Mouse (Mus musculus) lung, adult 2 months (tissue): ENCODE measurements around the gene Car5a. TPM values are rescaled to one million over a fixed set of nuclear protein-coding genes. Genes with fewer than 3 reads are reported as not detected.

ENCODE experiments used
- DNase-seq: peaks from one replicate; pipeline ENCODE4 v3.0.0; 2022
- H3K4me1 ChIP-seq: fragments of 200-500 bp; 2 replicates; pipeline ENCODE4 v1.6.1; 2011; ENCODE audit warnings: low read length; ENCODE audit not compliant: control insufficient read depth, insufficient read depth
- H3K4me3 ChIP-seq: fragments of 200-500 bp; replicated peaks from 2 replicates; pipeline ENCODE3; 2011; ENCODE audit warnings: low read depth, mild to moderate bottlenecking, control low read depth, low read length; ENCODE audit errors: extremely low read depth
- CTCF ChIP-seq: fragments of 200-500 bp; IDR thresholded peaks from 2 replicates; pipeline ENCODE4 v1.5.1; 2011; ENCODE audit warnings: mild to moderate bottlenecking, low read length, control low read depth; ENCODE audit not compliant: insufficient read depth
- POLR2A ChIP-seq: fragments of 200-500 bp; IDR thresholded peaks from 2 replicates; pipeline ENCODE4 v1.6.1; 2011; ENCODE audit warnings: low read depth, mild to moderate bottlenecking, control low read depth, low read length, borderline replicate concordance; ENCODE audit errors: extremely low read depth
- WGBS: fragments of 180-500 bp; shearing (Covaris S2); methylation state at CpG from one replicate; pipeline ENCODE4 v1.1.7; 2018; 5-methylcytosine and 5-hydroxymethylcytosine counted together
- polyA plus RNA-seq: library from polyadenylated mRNA; depleted of rRNA; stranded (reverse); fragments of >200 nt; gene quantifications from 2 replicates; pipeline ENCODE4 v1.2.3, GENCODE M21; 2012

The Car5a gene
- polyA plus RNA-seq, 1 experiment, result 0.18 TPM

DNA sequence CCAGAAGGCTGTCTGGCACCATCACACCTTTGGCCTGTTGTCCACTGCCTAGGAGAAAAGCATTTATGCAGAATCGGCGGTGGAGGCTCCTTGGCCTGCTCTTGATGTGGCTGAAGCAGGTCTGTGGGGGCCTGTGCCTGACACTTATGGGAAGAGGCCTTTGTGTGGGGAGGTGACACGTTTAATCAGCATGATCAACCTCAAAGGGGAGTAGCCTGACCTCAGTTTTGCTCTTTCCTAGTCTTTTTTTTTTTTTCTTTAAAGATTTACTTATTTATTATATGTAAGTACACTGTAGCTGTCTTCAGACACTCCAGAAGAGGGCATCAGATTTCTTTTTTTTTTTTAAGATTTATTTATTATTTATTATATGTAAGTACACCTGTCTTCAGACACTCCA is 18.2 kb upstream of the Car5a start:
- Histone ChIP-seq H3K4me1 (peaks cover 11% of the 10 kb centered on the region), H3K4me3 (no peak overlapping the region)
- WGBS, result 51% methylated on average over 3 of the region's 3 CpGs
- no peak for TF ChIP-seq POLR2A
- TF ChIP-seq CTCF, result no peak
- no peak for DNase-seq

DNA sequence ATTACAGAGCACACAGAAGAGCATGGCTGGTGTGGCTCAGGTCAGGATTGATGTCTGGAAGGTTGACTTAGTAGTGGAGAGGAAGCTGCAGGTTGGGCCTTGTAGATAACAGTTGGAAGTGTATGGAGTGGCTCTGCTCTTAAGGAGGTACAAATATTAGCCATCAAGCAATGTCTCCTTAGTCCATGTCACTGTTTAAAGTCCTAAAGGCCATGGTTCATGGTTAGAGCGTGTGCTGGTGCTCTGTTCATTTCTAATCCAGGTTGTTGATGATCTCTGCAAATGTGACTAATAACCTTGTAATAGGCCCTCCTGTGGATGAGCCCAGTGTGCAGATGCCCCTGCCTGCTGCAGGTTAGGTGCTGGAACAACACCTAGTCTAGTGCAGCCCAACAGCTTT is 13.7 kb upstream of the Car5a start:
- WGBS, result 93% methylated on average over 1 of the region's 1 CpGs
- peaks cover 2% of the 10 kb centered on the region; the same call in 1 of the 2 replicates for H3K4me1 ChIP-seq
- DNase-seq, result no peak
- no peak overlapping the region for H3K4me3 ChIP-seq
- TF ChIP-seq CTCF (no peak), POLR2A (no peak)

DNA sequence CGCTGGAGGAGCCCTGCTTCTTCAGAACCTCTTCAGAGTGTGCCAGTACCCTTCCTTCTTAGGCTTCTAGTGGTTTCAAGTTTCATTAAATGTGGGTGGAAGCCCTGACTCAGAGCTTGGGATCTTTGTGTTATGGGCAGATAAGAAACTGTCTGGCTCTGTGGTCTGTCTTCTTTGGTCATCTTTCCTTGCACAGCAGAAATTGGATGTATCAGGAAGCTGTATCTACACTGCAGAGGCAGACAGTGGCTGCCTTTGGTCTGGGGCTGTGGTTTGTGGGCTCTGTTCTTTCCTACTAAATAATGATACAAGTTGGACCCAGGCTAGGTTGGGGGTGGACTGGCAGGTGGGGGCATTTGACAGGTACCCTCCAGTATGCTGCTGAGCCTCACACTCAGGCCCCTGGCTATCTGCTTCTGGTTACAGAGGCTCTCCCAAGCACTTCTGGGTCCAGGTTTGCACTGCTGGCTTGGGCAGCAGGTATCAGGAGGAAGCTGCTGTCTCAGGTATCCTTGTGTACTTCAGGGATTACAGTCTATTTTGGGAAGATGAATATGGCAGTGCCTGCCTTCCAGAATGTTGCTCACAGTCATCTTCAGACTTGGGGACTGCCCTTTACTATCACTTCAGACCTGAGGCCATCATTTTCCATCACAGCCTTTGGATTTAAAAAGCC is 11.3 kb upstream of the Car5a start:
- H3K4me1 ChIP-seq, result peaks cover 2% of the 10 kb centered on the region; the same call in 1 of the 2 replicates
- WGBS, result 42% methylated on average over 1 of the region's 1 CpGs

DNA sequence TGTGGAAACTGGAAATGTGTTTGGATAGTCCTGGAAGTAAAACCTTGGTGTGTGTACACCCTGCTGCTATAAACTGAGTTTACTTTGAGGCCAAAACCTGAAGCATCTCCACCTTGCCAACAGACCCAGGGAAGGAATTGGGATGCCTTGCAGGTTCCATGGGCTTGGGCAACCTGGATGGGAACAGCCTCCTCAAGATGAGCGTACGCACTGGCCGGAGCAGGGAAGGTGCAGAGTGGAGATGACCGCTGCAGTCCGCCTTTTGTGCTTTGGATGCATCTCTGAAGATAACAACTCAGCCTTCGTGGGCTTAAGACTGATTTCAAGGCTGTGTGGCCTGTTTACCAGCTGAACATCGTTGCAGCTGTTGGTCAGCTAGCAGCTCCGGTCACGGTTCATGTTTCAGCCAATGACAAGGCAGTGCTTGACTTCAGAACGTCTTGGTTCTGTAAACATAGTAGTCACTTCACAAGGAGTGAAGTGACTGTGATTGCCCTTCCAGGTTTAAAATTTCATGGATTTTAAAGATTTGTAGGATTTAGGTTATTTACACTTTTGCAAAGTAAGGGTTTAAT is 10.4 kb upstream of the Car5a start:
- TF ChIP-seq CTCF, result no peak
- no peak for TF ChIP-seq POLR2A
- no peak for DNase-seq
- Histone ChIP-seq H3K4me3 (no peak overlapping the region), H3K4me1 (peaks cover 2% of the 10 kb centered on the region; the same call in 1 of the 2 replicates)
- 56% methylated on average over 10 of the region's 10 CpGs for WGBS

More for the DNA sequence above, 11.3 kb upstream of the Car5a start:
- no peak for DNase-seq
- H3K4me3 ChIP-seq, result no peak overlapping the region
- TF ChIP-seq CTCF (no peak), POLR2A (no peak)

DNA sequence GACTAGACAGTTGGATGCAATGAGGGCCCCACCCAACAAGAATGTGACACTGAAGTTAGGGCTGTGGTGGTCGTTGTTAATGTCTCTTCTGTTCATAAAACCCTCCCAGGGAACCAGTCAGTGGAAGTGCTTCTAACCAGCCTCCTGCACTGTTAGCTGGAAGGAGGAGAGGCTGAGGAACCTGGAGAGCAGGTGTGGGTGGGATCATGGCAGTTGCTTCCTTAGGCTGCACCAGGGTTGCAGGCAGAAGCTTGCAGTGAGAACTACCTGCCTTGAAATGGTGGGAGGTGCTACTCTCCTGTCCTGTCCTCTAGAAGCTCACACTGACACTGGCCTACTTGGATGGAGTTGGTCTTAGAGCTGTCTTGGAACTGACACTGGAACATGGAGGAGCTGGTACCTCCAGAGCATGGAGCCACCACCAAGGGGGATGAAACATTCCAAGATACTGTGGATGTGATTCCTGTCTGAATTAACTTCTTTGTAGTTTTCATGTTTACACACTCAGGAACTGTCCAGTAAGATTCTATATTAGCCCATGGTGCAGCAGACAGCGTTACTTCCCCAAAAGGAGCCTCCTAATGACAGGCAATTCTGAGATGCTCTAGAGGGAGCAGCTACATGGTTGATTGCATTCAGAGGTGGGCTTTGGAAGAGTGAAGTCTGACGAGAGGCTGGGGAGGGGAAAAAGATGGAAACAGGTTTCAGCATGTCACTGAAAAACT is 9.3 kb upstream of the Car5a start:
- H3K4me1 ChIP-seq, result peaks cover 7% of the 10 kb centered on the region; the same call in 1 of the 2 replicates
- no peak for DNase-seq
- H3K4me3 ChIP-seq, result no peak overlapping the region
- TF ChIP-seq POLR2A (no peak), CTCF (no peak)
- 57% methylated on average over 3 of the region's 3 CpGs for WGBS

DNA sequence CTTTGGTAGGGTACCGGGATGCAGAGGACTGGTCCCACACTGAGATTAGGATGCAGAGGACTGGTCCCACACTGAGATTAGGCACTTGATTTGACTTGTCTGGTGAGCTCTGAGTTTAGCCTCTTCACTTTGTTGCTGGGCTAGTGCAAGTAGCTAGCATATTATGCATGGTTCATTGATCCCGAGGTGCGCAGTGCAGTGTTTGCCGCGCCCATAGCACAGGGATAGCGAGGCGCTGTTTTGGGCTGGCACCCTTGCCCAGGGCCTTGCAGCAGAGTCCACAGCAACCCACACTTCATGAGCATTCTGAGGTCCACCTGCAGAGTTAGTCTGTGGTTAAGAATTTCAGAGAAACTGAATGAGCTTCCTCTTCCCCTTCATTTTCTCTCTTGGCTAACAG is 8.1 kb upstream of the Car5a start:
- TF ChIP-seq POLR2A, result no peak
- no peak for TF ChIP-seq CTCF
- 92% methylated on average over 7 of the region's 7 CpGs for WGBS
- no peak for DNase-seq
- H3K4me1 ChIP-seq, result peaks cover 6% of the 10 kb centered on the region; the same call in 1 of the 2 replicates
- H3K4me3 ChIP-seq, result no peak overlapping the region

DNA sequence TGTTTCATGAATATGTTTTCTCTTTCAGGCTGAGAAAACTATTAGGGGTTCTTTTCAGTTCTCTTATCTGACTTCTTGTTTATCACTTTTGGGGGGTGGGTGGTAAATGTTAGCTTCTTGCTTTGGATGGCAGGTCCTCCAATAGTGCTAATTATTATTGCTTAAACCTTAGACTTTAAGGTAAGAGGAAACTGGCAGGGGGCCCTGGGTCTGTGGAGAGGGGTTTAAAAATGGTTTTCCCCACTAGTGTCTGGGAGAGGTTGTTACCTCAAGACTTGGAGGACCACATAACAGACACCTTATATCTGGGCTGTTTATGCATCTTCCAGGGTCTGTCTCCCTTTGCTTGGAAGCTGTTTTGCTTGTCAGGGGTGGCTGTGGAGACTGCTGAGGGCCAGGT is 7.4 kb upstream of the Car5a start:
- H3K4me1 ChIP-seq, result peaks cover 7% of the 10 kb centered on the region; the same call in 1 of the 2 replicates
- no peak for DNase-seq
- no peak overlapping the region for H3K4me3 ChIP-seq
- TF ChIP-seq CTCF (no peak), POLR2A (no peak)

DNA sequence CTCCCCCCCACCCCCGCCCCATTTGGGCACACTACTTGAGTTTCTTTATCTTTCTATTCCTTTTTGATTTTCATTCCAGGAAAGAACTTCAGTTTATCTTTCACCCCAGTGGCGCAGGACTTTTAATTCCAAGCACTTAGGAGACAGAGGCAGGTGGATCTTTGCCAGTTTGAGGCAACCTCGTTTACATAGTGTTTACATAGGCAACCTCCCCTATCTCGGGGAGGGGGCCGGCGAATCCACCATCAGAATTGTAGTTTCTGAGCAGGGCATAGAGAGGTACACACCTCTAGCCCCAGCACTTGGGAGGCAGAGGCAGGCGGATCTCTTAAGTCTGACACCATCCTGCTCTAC is 6.9 kb upstream of the Car5a start:
- H3K4me3 ChIP-seq, result no peak overlapping the region
- no peak for DNase-seq
- TF ChIP-seq POLR2A, result no peak
- no peak for TF ChIP-seq CTCF
- H3K4me1 ChIP-seq, result peaks cover 7% of the 10 kb centered on the region; the same call in 1 of the 2 replicates
- whole genome bisulfite sequencing, result 16% methylated on average over 7 of the region's 7 CpGs

DNA sequence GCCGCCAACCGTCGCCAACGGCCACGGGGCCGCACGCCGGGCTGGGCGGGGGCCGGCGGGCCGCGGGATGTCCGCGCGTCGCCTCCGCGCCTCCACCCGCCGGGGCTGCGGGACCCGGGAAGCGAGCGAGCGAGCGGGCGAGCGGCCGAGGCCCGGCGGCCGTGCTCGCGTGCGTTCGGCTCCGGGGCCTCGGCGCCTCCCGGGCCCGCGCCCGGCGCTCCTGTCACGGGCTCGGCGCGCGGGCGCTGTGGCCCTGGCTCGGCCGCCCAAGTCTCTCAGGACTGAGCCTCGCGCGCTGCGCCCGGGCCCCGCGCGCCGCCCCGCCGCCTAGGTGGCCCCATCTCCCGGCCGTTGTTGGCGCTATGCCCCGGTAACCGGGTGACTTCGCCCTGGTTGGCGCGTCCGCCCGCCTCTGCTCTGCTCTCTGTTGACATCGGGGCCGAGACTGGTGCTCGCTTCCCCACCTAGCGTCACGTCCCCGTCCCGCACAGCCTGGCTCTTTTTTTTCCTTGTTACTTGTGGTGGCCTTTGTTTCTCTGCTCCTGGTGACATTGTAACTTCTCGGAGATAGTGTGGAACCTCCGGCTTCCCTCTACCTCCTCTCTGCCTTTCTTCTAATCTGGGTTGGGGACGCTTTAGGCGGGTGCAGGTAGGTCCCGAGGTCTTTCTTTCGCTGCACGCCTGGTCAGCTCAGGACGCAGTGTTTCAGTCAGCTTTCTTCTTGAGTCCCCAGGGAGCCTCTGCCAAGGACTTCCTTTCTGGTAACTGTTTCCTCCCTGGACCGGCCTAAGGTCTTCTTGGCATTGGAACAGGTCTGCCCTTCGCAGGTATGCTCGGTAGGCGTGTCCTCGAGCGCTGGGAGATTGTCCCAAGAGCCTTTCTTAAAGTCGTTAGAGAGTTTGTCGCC is 6.3 kb upstream of the Car5a start:
- peak; percentile 51 for DNase-seq
- TF ChIP-seq CTCF, result no peak
- peak; percentile 70; the same call in 1 of the 2 replicates for TF ChIP-seq POLR2A
- peaks cover 7% of the 10 kb centered on the region; the same call in 1 of the 2 replicates for H3K4me1 ChIP-seq
- H3K4me3 ChIP-seq, result peak overlapping the region; percentile 91
- WGBS, result under 1% methylated on average over 96 of the region's 97 CpGs
